Comparison of ENCODE assay signal across 8 mouse cellular contexts in the genomic region with DNA sequence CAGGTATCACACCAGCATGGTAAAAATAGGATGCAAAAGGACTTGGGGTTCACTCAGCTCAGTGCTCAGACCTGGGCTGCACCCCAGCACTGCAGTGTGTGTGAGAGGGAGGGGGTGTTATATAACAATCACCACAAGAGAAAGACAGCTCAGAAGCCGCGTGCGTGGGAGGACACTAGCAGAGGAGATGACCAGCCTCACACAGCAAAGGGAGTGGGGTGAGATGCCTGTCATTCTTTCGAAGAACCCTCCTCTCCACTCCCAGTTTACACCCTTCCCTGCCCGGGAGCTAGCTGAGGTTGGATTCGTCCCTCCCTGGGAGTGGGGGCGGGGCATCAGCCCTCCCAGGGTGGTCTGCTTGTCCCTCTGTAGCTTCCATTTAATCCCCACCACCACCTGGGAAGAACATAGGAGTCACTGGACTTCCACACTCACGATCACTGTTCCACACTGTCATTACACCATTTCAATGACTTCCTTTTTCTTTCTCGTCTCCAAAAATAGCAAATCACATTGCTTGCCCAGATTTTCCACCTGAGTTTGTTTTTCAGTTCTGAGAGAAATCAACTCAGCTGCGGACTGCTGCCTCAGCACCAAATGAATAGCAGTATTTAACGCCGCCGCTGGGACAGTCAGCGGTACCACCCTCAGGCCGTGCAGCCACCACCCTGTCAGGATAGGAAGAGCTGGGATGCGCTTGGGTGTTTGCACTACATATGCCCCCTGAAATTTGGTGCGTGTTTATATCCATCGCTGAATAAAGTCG. TPM values are rescaled to one million over a fixed set of nuclear protein-coding genes. Genes with fewer than 3 reads are reported as not detected.
A peak's percentile ranks its signal among the peaks of the same experiment; 100 is the strongest.
DNase-seq lines count a peak whose midpoint lies in the region; ATAC-seq and TF ChIP-seq lines count a peak whose summit lies in the region.

No protein-coding gene starts in this region.

- 5% methylated on average over 19 of the region's 19 CpGs for WGBS in forebrain, postnatal 0 days
- WGBS in liver, postnatal 0 days (ENCODE audit: insufficient replicate concordance), result 7% methylated on average over 19 of the region's 19 CpGs
- WGBS in neural tube, embryonic 13.5 days, result 6% methylated on average over 19 of the region's 19 CpGs

- H3K4me1 ChIP-seq in forebrain, postnatal 0 days (ENCODE audit: insufficient read depth), result 0 out of 2 replicates have a peak, but pooled peaks cover 5% of the 10 kb centered on the region
- peaks cover 14% of the 10 kb centered on the region for H3K4me1 ChIP-seq in liver, postnatal 0 days (ENCODE audit: insufficient read depth)
- H3K4me1 ChIP-seq in neural tube, embryonic 13.5 days (replicated peaks), result peaks cover 10% of the 10 kb centered on the region

- H3K9me3 ChIP-seq in forebrain, postnatal 0 days (ENCODE audit: low read length), result no peaks in the 10 kb centered on the region
- no peaks in the 10 kb centered on the region for H3K9me3 ChIP-seq in liver, postnatal 0 days (ENCODE audit: low read length)
- H3K9me3 ChIP-seq in neural tube, embryonic 13.5 days, result no peaks in the 10 kb centered on the region

- no peak overlapping the region for H3K27ac ChIP-seq in forebrain, postnatal 0 days (ENCODE audit: low read depth, low read length)
- peak overlapping the region; percentile 94 for H3K27ac ChIP-seq in layer of hippocampus, adult 2 months
- H3K27ac ChIP-seq in liver, postnatal 0 days (ENCODE audit: low read depth), result no peak overlapping the region
- H3K27ac ChIP-seq in neural tube, embryonic 13.5 days (replicated peaks), result no peak overlapping the region

- no peak for TF ChIP-seq EP300 in liver, postnatal 0 days (IDR thresholded peaks at IDR 0.05; ENCODE audit: low read depth)

- H3K4me2 ChIP-seq in forebrain, postnatal 0 days (ENCODE audit: low read depth), result peak overlapping the region; percentile 49
- H3K4me2 ChIP-seq in liver, postnatal 0 days (ENCODE audit: low read depth, low read length), result peak overlapping the region; percentile 61
- H3K4me2 ChIP-seq in neural tube, embryonic 13.5 days, result peak overlapping the region; percentile 49

- peak; percentile 63 for ATAC-seq in forebrain, postnatal 0 days
- ATAC-seq in liver, postnatal 0 days, result no peak
- peak; percentile 43; the same call in 1 of the 2 replicates for ATAC-seq in neural tube, embryonic 13.5 days (ENCODE audit: low read depth)
- ATAC-seq in inflammation-experienced regulatory T-cells, adult 6 months, result no peak

- no peaks in the 10 kb centered on the region for H3K36me3 ChIP-seq in forebrain, postnatal 0 days (ENCODE audit: insufficient read depth)
- no peaks in the 10 kb centered on the region for H3K36me3 ChIP-seq in liver, postnatal 0 days (replicated peaks; ENCODE audit: insufficient read depth, low read length)
- no peaks in the 10 kb centered on the region for H3K36me3 ChIP-seq in neural tube, embryonic 13.5 days

- TF ChIP-seq POLR2A in brain, embryonic 14.5 days (IDR thresholded peaks at IDR 0.05; ENCODE audit: borderline replicate concordance, extremely low read depth, insufficient read depth, insufficient read length, poor library complexity, severe bottlenecking), result no peak

- peak overlapping the region; percentile 33; the same call in 1 of the 2 replicates for H3K9ac ChIP-seq in forebrain, postnatal 0 days
- H3K9ac ChIP-seq in liver, postnatal 0 days (replicated peaks), result no peak overlapping the region
- H3K9ac ChIP-seq in neural tube, embryonic 13.5 days, result peak overlapping the region; percentile 57

- no peak for TF ChIP-seq CTCF in brain, embryonic 14.5 days (IDR thresholded peaks at IDR 0.05; ENCODE audit: borderline replicate concordance, extremely low read depth, insufficient read depth, insufficient read length)
- TF ChIP-seq CTCF in forebrain, postnatal 0 days (IDR thresholded peaks at IDR 0.05; ENCODE audit: low read depth), result no peak
- no peak for TF ChIP-seq CTCF in layer of hippocampus, adult 2 months (conservative IDR thresholded peaks at IDR 0.05)
- peak; percentile 9; the same call in 1 of the 2 replicates for TF ChIP-seq CTCF in liver, postnatal 0 days (IDR thresholded peaks at IDR 0.05; ENCODE audit: low read depth)

- H3K4me3 ChIP-seq in forebrain, postnatal 0 days (ENCODE audit: low read depth, low read length), result peak overlapping the region; percentile 27
- peak overlapping the region; percentile 55 for H3K4me3 ChIP-seq in layer of hippocampus, adult 2 months
- 0 out of 2 replicates have a peak overlapping the region, but pooled peaks have one; percentile 19 for H3K4me3 ChIP-seq in liver, postnatal 0 days (ENCODE audit: low read depth, low read length)
- peak overlapping the region; percentile 13 for H3K4me3 ChIP-seq in neural tube, embryonic 13.5 days

- no peaks in the 10 kb centered on the region for H3K27me3 ChIP-seq in forebrain, postnatal 0 days (ENCODE audit: insufficient read depth, low read length)
- H3K27me3 ChIP-seq in liver, postnatal 0 days (ENCODE audit: insufficient read depth, low read length), result no peaks in the 10 kb centered on the region
- H3K27me3 ChIP-seq in neural tube, embryonic 13.5 days, result peaks cover 9% of the 10 kb centered on the region; the same call in 1 of the 2 replicates

- peak; percentile 12 to 18 for DNase-seq in CD8-positive naive resting alpha-beta T cell, adult 2 months (ENCODE audit: low read depth in 2 of 2, low spot score in 2 of 2)
- peak; percentile 26 for DNase-seq in brain, embryonic 14.5 days (ENCODE audit: low read depth)
- peak; percentile 44 for DNase-seq in forebrain, postnatal 0 days
- peak; percentile 49 for DNase-seq in heart, postnatal 4 days
- DNase-seq in layer of hippocampus, adult 2 months (ENCODE audit: low spot score in 2 of 2), result peak; percentile 62 to 80
- no peak for DNase-seq in liver, postnatal 0 days

RNA-seq across cellular contexts. Expression of a gene that starts 26.8 kb away (rescaled TPM):
- 44.3 and 52.1 TPM in 2 replicates for polyA plus RNA-seq in brain, embryonic 14.5 days (2012; rRNA removed)
- 45.5 and 57.6 TPM in 2 replicates for total RNA-seq in forebrain, postnatal 0 days (2014; rRNA removed)
- 21.4 and 31.0 TPM in 2 replicates for polyA plus RNA-seq in forebrain, postnatal 0 days (2015; fragmentation: Nextera tagmentation; extraction: Ambion mirVana)
- 100 to 1,000 TPM in 1 of 2 experiments, 10 to 100 TPM in 1; 99.0 to 109 TPM for total RNA-seq in heart, postnatal 4 days (2021)
- total RNA-seq in layer of hippocampus, adult 2 months (2021), result 100 to 1,000 TPM; 445 to 462 TPM
- 1.9 and 2.2 TPM in 2 replicates for polyA plus RNA-seq in liver, postnatal 0 days (2015; fragmentation: Nextera tagmentation; extraction: Ambion mirVana)
- 37.3 and 42.7 TPM in 2 replicates for polyA plus RNA-seq in neural tube, embryonic 13.5 days (2015; fragmentation: Nextera tagmentation; extraction: Ambion mirVana)
- 10 to 100 TPM; 23.9 to 27.8 (median 24.9) TPM for polyA plus RNA-seq in inflammation-experienced regulatory T-cells, adult 6 months (2017; shearing (Covaris generic))

RNA-seq across cellular contexts. Expression of a gene that starts 29.1 kb away (rescaled TPM):
- 2.8 and 3.6 TPM in 2 replicates for polyA plus RNA-seq in brain, embryonic 14.5 days (2012; rRNA removed)
- total RNA-seq in forebrain, postnatal 0 days (2014; rRNA removed), result 3.8 and 4.0 TPM in 2 replicates
- polyA plus RNA-seq in forebrain, postnatal 0 days (2015; fragmentation: Nextera tagmentation; extraction: Ambion mirVana), result 5.3 and 5.8 TPM in 2 replicates
- 10 to 100 TPM; 36.4 to 36.5 TPM for total RNA-seq in heart, postnatal 4 days (2021)
- 1 to 10 TPM; 4.6 to 4.8 TPM for total RNA-seq in layer of hippocampus, adult 2 months (2021)
- 32.5 and 32.7 TPM in 2 replicates for polyA plus RNA-seq in liver, postnatal 0 days (2015; fragmentation: Nextera tagmentation; extraction: Ambion mirVana)
- 5.2 and 6.8 TPM in 2 replicates for polyA plus RNA-seq in neural tube, embryonic 13.5 days (2015; fragmentation: Nextera tagmentation; extraction: Ambion mirVana)
- 10 to 100 TPM; 15.8 to 42.3 (median 20.4) TPM for polyA plus RNA-seq in inflammation-experienced regulatory T-cells, adult 6 months (2017; shearing (Covaris generic))

Comparison
In these comparisons a context has a peak if more than half of its experiments do, and no peak if none do; other contexts are left out.
1. ATAC-seq: peak in forebrain, postnatal 0 days (single experiment) and neural tube, embryonic 13.5 days (single experiment); none in liver, postnatal 0 days (single experiment) and inflammation-experienced regulatory T-cells, adult 6 months (single experiment).
2. Peak in every context shown above with its lines, with median percentiles within 50 percentile points of each other: H3K4me2 ChIP-seq and H3K4me3 ChIP-seq.